8 mouse cellular contexts compared by ENCODE assay signal in genomic region chr17:34392321-34392720, GRCm38 (mm10). TPM values are rescaled to one million over a fixed set of nuclear protein-coding genes. Genes with fewer than 3 reads are reported as not detected.
DNase-seq lines count a peak whose midpoint lies in the region; ATAC-seq and TF ChIP-seq lines count a peak whose summit lies in the region.

No protein-coding gene starts in this region.

- peaks cover 8% of the 10 kb centered on the region for H3K4me1 ChIP-seq in forebrain, embryonic 10.5 days
- peaks cover 10% of the 10 kb centered on the region for H3K4me1 ChIP-seq in megakaryocyte, embryonic 14.5 days
- H3K4me1 ChIP-seq in stomach, postnatal 0 days (replicated peaks; ENCODE audit: control insufficient read depth, insufficient read depth), result no peaks in the 10 kb centered on the region

- peak; percentile 95 for ATAC-seq in CD4-positive, CD25-positive, alpha-beta regulatory T cell, adult 4 months
- ATAC-seq in hematopoietic stem cell, adult 5-6 weeks (replicated peaks in 1 of 2; ENCODE audit: insufficient read depth in 1 of 2, low FRiP score in 2 of 2, low TSS enrichment in 1 of 2, low read depth in 1 of 2, poor library complexity in 2 of 2, severe bottlenecking in 2 of 2), result peak; percentile 84 to 92
- ATAC-seq in stomach, postnatal 0 days (ENCODE audit: low FRiP score, low TSS enrichment), result no peak

- H3K27ac ChIP-seq in forebrain, embryonic 10.5 days, result peak overlapping the region; percentile 66
- no peak overlapping the region for H3K27ac ChIP-seq in stomach, postnatal 0 days (replicated peaks)

- DNase-seq in T-cell, adult 2 months (ENCODE audit: low spot score), result peak; percentile 20
- DNase-seq in forebrain, embryonic 10.5 days (ENCODE audit: extremely low spot score, low spot score), result peak; percentile 61
- peak; percentile 58 to 73 for DNase-seq in kidney, postnatal 4 days
- DNase-seq in stomach, postnatal 0 days (ENCODE audit: low spot score), result peak; percentile 24
- DNase-seq in left cerebral cortex, adult 8-10 months (ENCODE audit: low spot score in 2 of 2), result no peak

- TF ChIP-seq CTCF in stomach, postnatal 0 days (IDR thresholded peaks at IDR 0.05; ENCODE audit: low read depth), result no peak

- 5% methylated on average over 24 of the region's 24 CpGs for WGBS in forebrain, embryonic 10.5 days
- WGBS in stomach, postnatal 0 days, result 1% methylated on average over 24 of the region's 24 CpGs

- peak overlapping the region; percentile 51 for H3K4me3 ChIP-seq in forebrain, embryonic 10.5 days
- H3K4me3 ChIP-seq in megakaryocyte, embryonic 14.5 days (replicated peaks), result peak overlapping the region; percentile 66
- H3K4me3 ChIP-seq in stomach, postnatal 0 days (ENCODE audit: low read depth, low read length), result peak overlapping the region; percentile 30

- H3K36me3 ChIP-seq in forebrain, embryonic 10.5 days (replicated peaks), result no peaks in the 10 kb centered on the region
- H3K36me3 ChIP-seq in megakaryocyte, embryonic 14.5 days (replicated peaks; ENCODE audit: low read length), result no peaks in the 10 kb centered on the region
- H3K36me3 ChIP-seq in stomach, postnatal 0 days (ENCODE audit: control insufficient read depth, insufficient read depth, low read length), result no peaks in the 10 kb centered on the region

- peaks cover 15% of the 10 kb centered on the region for H3K27me3 ChIP-seq in forebrain, embryonic 10.5 days (ENCODE audit: poor library complexity, severe bottlenecking)
- peaks cover 19% of the 10 kb centered on the region for H3K27me3 ChIP-seq in megakaryocyte, embryonic 14.5 days (replicated peaks)
- peaks cover 3% of the 10 kb centered on the region; the same call in 1 of the 2 replicates for H3K27me3 ChIP-seq in stomach, postnatal 0 days (ENCODE audit: control insufficient read depth, insufficient read depth, low read length)

- no peak for TF ChIP-seq EP300 in stomach, postnatal 0 days (optimal IDR thresholded peaks at IDR 0.05)

- peak overlapping the region; percentile 50 for H3K4me2 ChIP-seq in stomach, postnatal 0 days (replicated peaks; ENCODE audit: low read depth)

- no peak overlapping the region for H3K9ac ChIP-seq in stomach, postnatal 0 days (ENCODE audit: low read length)

- H3K9me3 ChIP-seq in forebrain, embryonic 10.5 days, result no peaks in the 10 kb centered on the region; the same call in 1 of the 2 replicates
- 0 out of 2 replicates have a peak, but pooled peaks cover 5% of the 10 kb centered on the region for H3K9me3 ChIP-seq in megakaryocyte, embryonic 14.5 days
- no peaks in the 10 kb centered on the region for H3K9me3 ChIP-seq in stomach, postnatal 0 days (ENCODE audit: control insufficient read depth, low read length)

RNA-seq across cellular contexts. Expression of gene BC051142, which starts 6.3 kb away (rescaled TPM):
- 1 to 10 TPM; 1.8 to 1.9 TPM for polyA plus RNA-seq in CD4-positive, CD25-positive, alpha-beta regulatory T cell, adult 4 months (2017; shearing (Covaris generic))
- 1.3 and 1.6 TPM in 2 replicates for polyA plus RNA-seq in forebrain, embryonic 10.5 days (2016; fragmentation: Nextera tagmentation; extraction: Ambion mirVana)
- 1.2 and 8.6 TPM in 2 replicates for total RNA-seq in hematopoietic stem cell, adult 5-6 weeks (2017)
- polyA plus RNA-seq in megakaryocyte, embryonic 14.5 days (2012; ENCODE audit: insufficient read depth, low replicate concordance), result not detected in 2 replicates
- 0.59 and 0.86 TPM in 2 replicates for polyA plus RNA-seq in stomach, postnatal 0 days (2015; fragmentation: Nextera tagmentation; extraction: Ambion mirVana)
- 1 to 10 TPM; 3.3 to 5.1 (median 4.3) TPM for total RNA-seq in left cerebral cortex, adult 8-10 months (2022)

RNA-seq across cellular contexts. Expression of gene Btnl1, which starts 15.4 kb away (rescaled TPM):
- polyA plus RNA-seq in CD4-positive, CD25-positive, alpha-beta regulatory T cell, adult 4 months (2017; shearing (Covaris generic)), result not detected
- not detected in 2 replicates for polyA plus RNA-seq in forebrain, embryonic 10.5 days (2016; fragmentation: Nextera tagmentation; extraction: Ambion mirVana)
- total RNA-seq in hematopoietic stem cell, adult 5-6 weeks (2017), result not detected in 2 replicates
- not detected in 2 replicates for polyA plus RNA-seq in megakaryocyte, embryonic 14.5 days (2012; ENCODE audit: insufficient read depth, low replicate concordance)
- 0.04 TPM in 1 of 2 replicates, not detected in the other for polyA plus RNA-seq in stomach, postnatal 0 days (2015; fragmentation: Nextera tagmentation; extraction: Ambion mirVana)
- total RNA-seq in left cerebral cortex, adult 8-10 months (2022), result not detected

RNA-seq across cellular contexts. Expression of gene Btnl2, which starts 37.7 kb away (rescaled TPM):
- under 1 TPM in 1 of 2 experiments, not detected in 1; 0.23 TPM for polyA plus RNA-seq in CD4-positive, CD25-positive, alpha-beta regulatory T cell, adult 4 months (2017; shearing (Covaris generic))
- polyA plus RNA-seq in forebrain, embryonic 10.5 days (2016; fragmentation: Nextera tagmentation; extraction: Ambion mirVana), result not detected in 2 replicates
- total RNA-seq in hematopoietic stem cell, adult 5-6 weeks (2017), result not detected in 2 replicates
- not detected in 2 replicates for polyA plus RNA-seq in megakaryocyte, embryonic 14.5 days (2012; ENCODE audit: insufficient read depth, low replicate concordance)
- 0.13 and 0.16 TPM in 2 replicates for polyA plus RNA-seq in stomach, postnatal 0 days (2015; fragmentation: Nextera tagmentation; extraction: Ambion mirVana)
- total RNA-seq in left cerebral cortex, adult 8-10 months (2022), result under 1 TPM; 0.49 to 0.82 (median 0.63) TPM

Comparison
In these comparisons a context has a peak if more than half of its experiments do, and no peak if none do; other contexts are left out.
1. DNase-seq: peak in T-cell, adult 2 months (single experiment), forebrain, embryonic 10.5 days (single experiment), kidney, postnatal 4 days (2 of 2) and stomach, postnatal 0 days (single experiment); none in left cerebral cortex, adult 8-10 months (0 of 2).
2. Peak in every context shown above with its lines, with median percentiles within 50 percentile points of each other: H3K4me3 ChIP-seq.